Mouse (Mus musculus) T-helper 17 cell (primary cell): ENCODE data around the gene Wnt1.
"Not testable (repeated sequence)": the region's sequence is repeated elsewhere in the genome, so short reads cannot be mapped to it uniquely, and the experiment has no call there.

ENCODE experiments used
- in situ Hi-C, 2 experiments: fragments of 300-600 bp; cut with MboI, MseI; formaldehyde crosslinking; loops; 1 replicate in 1 of 2; 2 replicates in 1 of 2; pipeline ENCODE4 v1.15.1; 2025; ENCODE audit warnings: high pct_unique_total_duplicates in 2 of 2

Wnt1 gene

GRCm38 (mm10) chr15:98789661-98790535 is at the start of gene Wnt1:
TSS of gene Wnt1 (plus strand) at chr15:98789857.
- in situ Hi-C loops = loop anchor here in 1 of 2 experiments (10.0 kb wide), 1 partner anchor 155 kb away; the partner anchor contains the start of gene Cacnb3

- in situ Hi-C loops = no loop called here
These were observed 49.4 kb upstream of the Wnt1 start for GRCm38 (mm10) chr15:98740219-98740618.

- in situ Hi-C loops = no loop called here
These were observed 46.8 kb upstream of the Wnt1 start for GRCm38 (mm10) chr15:98742766-98743428.

DNA sequence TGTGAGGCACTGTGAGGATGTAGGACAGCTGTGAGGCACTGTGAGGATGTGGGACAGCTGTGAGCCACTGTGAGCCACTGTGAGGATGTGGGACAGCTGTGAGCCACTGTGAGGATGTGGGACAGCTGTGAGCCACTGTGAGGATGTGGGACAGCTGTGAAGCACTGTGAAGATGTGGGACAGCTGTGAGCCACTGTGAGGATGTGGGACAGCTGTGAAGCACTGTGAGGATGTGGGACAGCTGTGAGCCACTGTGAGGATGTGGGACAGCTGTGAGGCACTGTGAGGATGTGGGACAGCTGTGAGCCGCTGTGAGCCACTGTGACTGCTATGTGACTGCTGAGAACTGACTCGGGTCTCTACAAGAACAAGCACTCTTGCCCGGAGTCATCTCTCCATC is 45.8 kb upstream of the Wnt1 start:
- in situ Hi-C loops = not testable (repeated sequence)

- in situ Hi-C loops = no loop called here
These were observed 43.2 kb upstream of the Wnt1 start for GRCm38 (mm10) chr15:98746344-98746965.

GRCm38 (mm10) chr15:98747296-98747695 is 42.4 kb upstream of the Wnt1 start:
- in situ Hi-C loops = no loop called here

- in situ Hi-C loops = no loop called here
These were observed 40.6 kb upstream of the Wnt1 start for GRCm38 (mm10) chr15:98749093-98749492.

DNA sequence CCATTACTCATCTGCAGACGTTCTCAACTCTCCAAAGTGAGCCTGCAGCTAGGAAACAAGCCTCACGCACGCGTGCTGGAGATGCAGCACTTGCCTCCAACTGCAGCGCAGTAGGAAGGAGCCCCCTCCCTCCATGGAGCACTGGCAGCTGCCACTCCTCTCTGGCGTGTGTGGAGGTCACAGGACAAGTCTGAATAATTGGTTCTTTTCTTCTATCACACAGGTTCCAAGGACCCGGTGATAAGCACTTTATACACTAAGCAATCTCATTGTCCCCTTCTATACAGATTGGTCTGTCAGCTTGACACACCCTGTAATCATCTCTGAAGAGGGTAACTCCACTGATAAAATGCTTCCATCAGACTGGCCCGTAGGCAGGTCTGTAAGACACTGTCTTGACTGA is 36.6 kb upstream of the Wnt1 start:
- in situ Hi-C loops = no loop called here

GRCm38 (mm10) chr15:98754125-98754524 is 35.5 kb upstream of the Wnt1 start:
- in situ Hi-C loops = no loop called here

DNA sequence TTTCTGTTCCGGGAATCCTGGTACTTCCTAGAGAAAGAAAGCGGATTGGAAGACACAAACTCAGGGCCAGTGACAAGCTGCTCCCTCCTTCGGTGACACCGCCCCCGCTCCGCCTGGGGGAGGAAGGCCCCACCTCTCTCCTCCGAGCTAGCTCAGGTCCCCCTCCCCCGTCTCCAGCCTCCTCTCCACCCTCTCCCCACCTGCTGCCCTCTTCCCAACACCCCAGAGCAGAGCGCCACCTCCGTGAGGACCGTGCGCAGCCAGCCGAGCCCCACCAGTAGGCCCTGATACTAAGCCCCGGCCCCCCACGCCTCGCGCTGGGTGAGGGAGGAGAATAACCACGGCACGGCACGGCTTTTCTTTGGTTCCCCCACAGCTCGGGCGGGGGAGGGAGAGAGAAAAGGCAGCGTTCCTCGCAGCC is 27.4 kb upstream of the Wnt1 start:
- in situ Hi-C loops = no loop called here

GRCm38 (mm10) chr15:98762670-98763529 is 26.8 kb upstream of the Wnt1 start, which contains the start of gene Arf3:
TSS of gene Arf3 (minus strand) at chr15:98763214.
- in situ Hi-C loops = no loop called here

- in situ Hi-C loops = no loop called here
These were observed 23.7 kb upstream of the Wnt1 start for GRCm38 (mm10) chr15:98765929-98766328.

DNA sequence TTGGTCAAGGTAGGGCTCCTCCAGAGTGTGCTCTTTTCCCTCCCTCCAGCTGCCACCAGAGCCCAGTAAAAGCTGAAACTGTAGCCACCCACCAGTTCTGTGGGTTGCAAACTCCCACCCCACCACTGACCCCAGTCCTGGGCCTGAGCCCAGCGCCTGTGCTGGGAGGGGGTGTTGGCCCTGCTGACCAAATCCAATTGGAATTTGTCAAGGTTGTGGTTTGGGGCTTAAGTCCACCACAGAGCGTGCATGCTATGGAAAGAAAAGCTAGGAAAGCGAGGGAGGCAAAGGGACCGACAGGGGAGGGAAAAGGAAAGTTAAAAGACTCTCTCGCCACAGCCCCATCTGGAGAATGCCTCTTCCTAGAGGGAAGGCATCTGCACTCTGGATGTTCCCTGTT is 21.4 kb upstream of the Wnt1 start:
- in situ Hi-C loops = no loop called here

- in situ Hi-C loops = no loop called here
These were observed 17.7 kb upstream of the Wnt1 start for GRCm38 (mm10) chr15:98771813-98772425.

- in situ Hi-C loops = no loop called here
These were observed 17.0 kb upstream of the Wnt1 start for GRCm38 (mm10) chr15:98772511-98773211.

DNA sequence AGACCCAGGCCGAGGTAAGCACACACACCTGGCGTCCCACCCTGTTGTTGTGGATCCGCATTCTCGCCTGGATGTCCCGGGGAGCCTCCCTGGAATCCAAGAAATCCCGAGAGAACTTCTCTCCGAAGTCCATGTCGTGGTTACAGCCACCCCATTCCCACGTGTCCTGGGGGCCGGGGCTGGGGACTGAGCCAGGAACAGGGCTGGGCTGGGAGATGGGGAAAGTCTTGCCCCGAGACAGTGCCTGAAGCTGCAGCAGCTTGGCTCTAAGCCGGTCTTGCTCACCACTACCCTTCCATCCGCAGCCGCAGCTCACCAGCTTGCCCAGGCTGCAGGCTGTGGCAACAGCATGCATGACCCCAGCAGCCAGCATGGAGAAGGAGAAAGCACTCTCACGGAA is 15.6 kb upstream of the Wnt1 start:
- in situ Hi-C loops = no loop called here

DNA sequence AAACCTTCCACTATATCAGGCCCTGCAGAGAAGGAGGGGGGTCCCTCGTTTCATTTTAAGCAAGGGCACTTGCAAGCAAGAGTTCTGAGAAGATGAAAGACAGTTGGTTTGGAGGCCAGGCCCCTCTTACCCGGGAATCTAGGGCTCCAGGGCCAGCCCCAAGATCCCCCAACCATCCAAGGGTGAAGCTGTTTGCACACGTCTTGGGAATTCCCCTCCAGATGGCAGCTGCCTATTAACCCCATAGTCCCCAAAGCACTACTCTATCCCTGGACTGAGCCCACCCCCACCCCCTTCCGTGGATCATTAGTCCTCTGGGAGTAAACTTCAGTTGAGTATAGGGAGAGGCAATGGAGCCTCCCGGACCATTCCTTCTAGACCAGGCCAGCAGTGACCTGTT is 14.1 kb upstream of the Wnt1 start:
- in situ Hi-C loops = loop anchor here in 1 of 2 experiments (5.0 kb wide), 1 partner anchor 63 kb away; no protein-coding TSS in a partner anchor

GRCm38 (mm10) chr15:98776280-98777004 is 13.2 kb upstream of the Wnt1 start:
- in situ Hi-C loops = loop anchor here in 1 of 2 experiments (5.0 kb wide), 1 partner anchor 64 kb away; no protein-coding TSS in a partner anchor

DNA sequence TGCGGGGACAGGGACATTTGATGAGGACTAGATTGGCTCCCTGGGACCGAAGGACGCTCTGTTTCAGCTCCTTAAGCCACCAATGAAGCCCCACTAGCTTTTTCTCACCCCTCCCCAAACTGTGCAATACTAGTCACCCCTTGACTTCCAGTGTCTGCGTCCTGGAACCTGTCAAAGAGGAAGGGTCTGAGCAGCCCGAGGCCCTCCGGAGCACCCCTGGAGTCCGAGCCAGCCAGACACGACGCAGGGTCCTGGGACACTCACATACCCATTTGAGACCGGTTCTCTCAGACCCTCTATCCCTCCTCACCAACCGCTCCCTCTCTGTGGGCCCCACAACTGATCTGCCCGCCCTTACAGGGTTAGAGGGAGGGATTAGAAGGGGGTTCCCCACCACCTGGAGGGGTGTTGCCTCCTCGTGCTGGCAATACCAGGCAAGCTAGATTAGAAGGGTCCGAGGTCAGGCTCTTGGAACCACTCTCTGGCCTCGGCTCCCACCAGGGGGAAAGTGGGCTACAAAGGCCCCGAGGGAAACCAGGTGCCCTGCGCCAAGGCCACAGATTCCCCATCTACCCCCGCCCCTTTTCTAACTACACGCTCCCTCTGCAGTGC is 12.5 kb upstream of the Wnt1 start:
- in situ Hi-C loops = loop anchor here in 1 of 2 experiments (5.0 kb wide), 1 partner anchor 65 kb away; no protein-coding TSS in a partner anchor
